Mouse (Mus musculus): Measurements from ENCODE around the gene Cdc26.

The Cdc26 gene

GRCm38 (mm10) chr4:62408601-62409282 lies at the start of gene Cdc26, which contains the start of gene Prpf4:
Gene Cdc26, minus strand, starts transcription at chr4:62408642.
Gene Prpf4, plus strand, starts transcription at chr4:62408797.
- DNase-seq (ENCODE audit: low read depth, low spot score), result peak; percentile 99

- DNase-seq (ENCODE audit: low read depth, low spot score), result peak; percentile 71
Measured at GRCm38 (mm10) chr4:62454995-62455394, 46.6 kb upstream of the Cdc26 start.

GRCm38 (mm10) chr4:62440986-62441385 lies 32.5 kb upstream of the Cdc26 start:
- DNase-seq (ENCODE audit: low read depth, low spot score), result no peak

GRCm38 (mm10) chr4:62440544-62440943 lies 32.1 kb upstream of the Cdc26 start:
- no peak for DNase-seq (ENCODE audit: low read depth, low spot score)

GRCm38 (mm10) chr4:62439793-62440192 lies 31.4 kb upstream of the Cdc26 start:
- DNase-seq (ENCODE audit: low read depth, low spot score), result no peak

- no peak for DNase-seq (ENCODE audit: low read depth, low spot score)
Measured at GRCm38 (mm10) chr4:62437871-62438270, 29.4 kb upstream of the Cdc26 start.

- DNase-seq (ENCODE audit: low read depth, low spot score), result no peak
Measured at GRCm38 (mm10) chr4:62437256-62437778, 28.9 kb upstream of the Cdc26 start.

GRCm38 (mm10) chr4:62435081-62435480 lies 26.6 kb upstream of the Cdc26 start, which contains the start of gene Rnf183:
Gene Rnf183, minus strand, starts transcription at chr4:62435252.
- DNase-seq (ENCODE audit: low read depth, low spot score), result no peak

GRCm38 (mm10) chr4:62433939-62434870 lies 25.8 kb upstream of the Cdc26 start:
- DNase-seq (ENCODE audit: low read depth, low spot score), result no peak

GRCm38 (mm10) chr4:62431522-62431921 lies 23.1 kb upstream of the Cdc26 start:
- DNase-seq (ENCODE audit: low read depth, low spot score), result no peak

GRCm38 (mm10) chr4:62430678-62431077 lies 22.2 kb upstream of the Cdc26 start:
- DNase-seq (ENCODE audit: low read depth, low spot score), result no peak

GRCm38 (mm10) chr4:62429616-62430015 lies 21.2 kb upstream of the Cdc26 start:
- DNase-seq (ENCODE audit: low read depth, low spot score), result no peak

- no peak for DNase-seq (ENCODE audit: low read depth, low spot score)
Measured at GRCm38 (mm10) chr4:62427978-62428758, 19.7 kb upstream of the Cdc26 start.

- no peak for DNase-seq (ENCODE audit: low read depth, low spot score)
Measured at GRCm38 (mm10) chr4:62425891-62426290, 17.4 kb upstream of the Cdc26 start.

- no peak for DNase-seq (ENCODE audit: low read depth, low spot score)
Measured at GRCm38 (mm10) chr4:62419091-62419490, 10.6 kb upstream of the Cdc26 start.

- no peak for DNase-seq (ENCODE audit: low read depth, low spot score)
Measured at GRCm38 (mm10) chr4:62418448-62418847, 10.0 kb upstream of the Cdc26 start.

GRCm38 (mm10) chr4:62411606-62412005 lies 3.2 kb upstream of the Cdc26 start:
- DNase-seq (ENCODE audit: low read depth, low spot score), result no peak

- no peak for DNase-seq (ENCODE audit: low read depth, low spot score)
Measured at GRCm38 (mm10) chr4:62410325-62410724, 1.9 kb upstream of the Cdc26 start.

- DNase-seq (ENCODE audit: low read depth, low spot score), result peak; percentile 14
Measured at GRCm38 (mm10) chr4:62409615-62410014, 1.2 kb upstream of the Cdc26 start.

- peak; percentile 81 for DNase-seq (ENCODE audit: low read depth, low spot score)
Measured at GRCm38 (mm10) chr4:62407730-62408582, 486 bp downstream of the Cdc26 start.

- no peak for DNase-seq (ENCODE audit: low read depth, low spot score)
Measured at GRCm38 (mm10) chr4:62406133-62406532, 2.3 kb downstream of the Cdc26 start.
